Mouse (Mus musculus): ENCODE data around the gene Nmt1. TPM values are rescaled to one million over a fixed set of nuclear protein-coding genes. Genes with fewer than 3 reads are reported as not detected.

The Nmt1 gene
- polyA plus RNA-seq, 1 experiment from 2014 or later = 41.0 TPM

DNA sequence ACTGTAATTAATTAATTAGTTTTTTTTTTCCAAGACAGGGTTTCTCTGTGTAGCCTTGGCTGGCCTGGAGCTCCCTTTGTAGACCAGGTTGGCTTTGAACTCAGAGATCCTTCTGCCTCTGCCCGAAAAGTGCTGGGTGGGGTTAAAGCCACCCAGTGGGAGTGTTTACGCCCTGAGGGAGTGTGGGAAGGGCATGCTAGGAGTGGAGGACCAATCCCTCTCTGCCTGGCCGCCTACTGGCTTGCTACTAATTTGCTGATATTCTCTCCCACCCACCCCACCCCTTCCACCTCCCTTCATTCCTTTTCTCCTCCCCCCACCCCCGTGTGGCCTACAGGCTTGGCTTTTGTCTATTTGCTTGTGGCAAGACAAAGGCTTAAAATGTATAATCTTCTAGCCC lies 78.4 kb downstream of the Nmt1 start:
- Histone ChIP-seq H3K4me3 (ENCODE audit: low read depth, low read length) (no peak overlapping the region), H3K4me2 (replicated peaks; ENCODE audit: low read depth, low read length) (no peak overlapping the region), H3K9me3 (ENCODE audit: control insufficient read depth, low read length) (no peaks in the 10 kb centered on the region), H3K36me3 (ENCODE audit: control insufficient read depth, insufficient read depth, low read length) (no peaks in the 10 kb centered on the region), H3K4me1 (replicated peaks; ENCODE audit: control insufficient read depth, insufficient read depth, low read length) (no peaks in the 10 kb centered on the region), H3K27me3 (ENCODE audit: control insufficient read depth, insufficient read depth, low read length) (peaks cover 12% of the 10 kb centered on the region), H3K9ac (ENCODE audit: low read depth, low read length) (no peak overlapping the region), H3K27ac (ENCODE audit: low read depth, low read length) (no peak overlapping the region)
- WGBS = 70% methylated on average over 4 of the region's 4 CpGs
- DNase-seq (ENCODE audit: low spot score) = no peak
- no peak for ATAC-seq (ENCODE audit: low FRiP score)

DNA sequence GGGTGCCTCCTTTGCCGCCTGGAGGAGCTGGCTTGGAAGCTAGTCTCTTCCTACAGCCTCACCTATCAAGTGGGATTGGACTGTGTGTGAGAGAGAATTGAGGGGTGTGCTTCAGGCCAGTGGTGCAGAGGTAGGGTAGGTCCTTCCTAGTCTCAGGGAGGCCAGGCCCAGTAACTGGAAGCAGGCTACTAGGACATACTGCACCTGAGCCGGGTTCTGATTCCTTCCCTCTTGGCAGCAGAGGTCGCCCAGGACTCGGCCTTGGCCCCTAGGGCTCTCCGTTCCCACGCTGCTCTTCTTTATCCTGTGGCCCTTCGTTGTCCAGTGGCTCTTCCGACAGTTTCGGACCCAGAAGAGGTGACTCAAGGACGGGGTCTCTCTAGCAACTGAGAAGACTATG lies 83.3 kb downstream of the Nmt1 start:
- peaks cover 5% of the 10 kb centered on the region; the same call in 1 of the 2 replicates for H3K4me1 ChIP-seq (replicated peaks; ENCODE audit: control insufficient read depth, insufficient read depth, low read length)
- no peak overlapping the region for H3K27ac ChIP-seq (ENCODE audit: low read depth, low read length)
- peaks cover 23% of the 10 kb centered on the region for H3K27me3 ChIP-seq (ENCODE audit: control insufficient read depth, insufficient read depth, low read length)
- no peak overlapping the region for H3K9ac ChIP-seq (ENCODE audit: low read depth, low read length)
- no peaks in the 10 kb centered on the region for H3K36me3 ChIP-seq (ENCODE audit: control insufficient read depth, insufficient read depth, low read length)
- H3K4me3 ChIP-seq (ENCODE audit: low read depth, low read length) = no peak overlapping the region; the same call in 1 of the 2 replicates
- no peak for DNase-seq (ENCODE audit: low spot score)
- no peak for ATAC-seq (ENCODE audit: low FRiP score)
- no peak overlapping the region for H3K4me2 ChIP-seq (replicated peaks; ENCODE audit: low read depth, low read length)
- H3K9me3 ChIP-seq (ENCODE audit: control insufficient read depth, low read length) = no peaks in the 10 kb centered on the region
- WGBS = 16% methylated on average over 10 of the region's 10 CpGs

DNA sequence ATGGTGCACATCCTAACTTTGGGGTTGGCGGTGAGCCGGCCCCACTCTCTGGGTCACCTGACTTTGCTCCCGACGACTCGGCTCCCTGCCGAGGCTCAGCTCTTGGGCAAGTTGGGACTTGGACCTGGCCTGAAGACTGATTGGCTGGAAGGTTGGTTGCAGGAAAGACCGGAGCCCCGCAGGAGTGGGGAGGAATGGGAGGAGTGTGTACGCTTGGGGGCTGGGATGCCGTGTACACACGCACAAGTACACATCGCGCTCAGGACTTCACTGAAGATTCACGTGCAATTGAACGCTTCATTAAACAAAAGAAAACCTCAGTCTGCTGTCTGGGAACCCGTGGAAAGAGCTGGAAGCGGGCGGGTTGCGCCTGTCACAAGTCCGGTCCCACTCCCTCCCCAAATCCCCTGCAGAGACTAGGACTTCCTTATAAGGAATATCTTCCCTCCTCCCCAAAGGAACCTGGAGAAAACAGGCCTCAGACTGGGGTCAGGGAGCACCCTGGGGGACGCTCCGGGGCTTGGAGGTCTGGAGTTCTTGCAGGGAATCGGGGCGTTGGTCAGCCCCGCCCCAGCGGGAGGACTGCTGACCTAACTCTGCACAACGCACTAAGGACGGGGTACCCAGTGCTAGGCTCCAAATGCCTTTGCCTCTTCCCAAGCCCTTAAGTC lies 84.0 kb downstream of the Nmt1 start:
- WGBS = 1% methylated on average over 26 of the region's 28 CpGs
- Histone ChIP-seq H3K36me3 (ENCODE audit: control insufficient read depth, insufficient read depth, low read length) (no peaks in the 10 kb centered on the region), H3K9ac (ENCODE audit: low read depth, low read length) (peak overlapping the region; percentile 46), H3K4me2 (replicated peaks; ENCODE audit: low read depth, low read length) (peak overlapping the region; percentile 41), H3K27me3 (ENCODE audit: control insufficient read depth, insufficient read depth, low read length) (peaks cover 23% of the 10 kb centered on the region), H3K4me1 (replicated peaks; ENCODE audit: control insufficient read depth, insufficient read depth, low read length) (peaks cover 5% of the 10 kb centered on the region; the same call in 1 of the 2 replicates), H3K27ac (ENCODE audit: low read depth, low read length) (no peak overlapping the region), H3K9me3 (ENCODE audit: control insufficient read depth, low read length) (no peaks in the 10 kb centered on the region), H3K4me3 (ENCODE audit: low read depth, low read length) (peak overlapping the region; percentile 19; the same call in 1 of the 2 replicates)
- peak; percentile 48 for DNase-seq (ENCODE audit: low spot score)
- no peak for ATAC-seq (ENCODE audit: low FRiP score)

DNA sequence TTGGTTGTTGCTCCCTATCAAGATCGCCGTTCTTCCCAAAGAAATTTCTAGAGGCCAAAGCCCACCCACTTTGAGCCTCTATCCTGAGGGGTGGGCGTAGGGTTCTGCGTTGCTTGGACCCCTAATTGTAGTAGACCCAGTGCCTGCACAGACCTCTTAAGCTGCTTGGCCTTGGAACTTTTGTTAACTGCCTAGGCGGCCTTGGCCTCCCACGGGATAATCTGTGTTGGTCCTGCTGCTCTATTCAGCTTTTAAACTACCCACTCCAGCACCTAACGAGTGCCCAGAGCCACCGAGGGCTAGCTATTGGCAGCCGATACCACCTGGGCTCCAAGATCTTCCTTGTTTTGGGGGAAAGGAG lies 84.5 kb downstream of the Nmt1 start:
- no peaks in the 10 kb centered on the region for H3K9me3 ChIP-seq (ENCODE audit: control insufficient read depth, low read length)
- no peak overlapping the region for H3K4me2 ChIP-seq (replicated peaks; ENCODE audit: low read depth, low read length)
- DNase-seq (ENCODE audit: low spot score) (peak; percentile 20), ATAC-seq (ENCODE audit: low FRiP score) (no peak)
- WGBS = 18% methylated on average over 9 of the region's 9 CpGs
- H3K27ac ChIP-seq (ENCODE audit: low read depth, low read length) = no peak overlapping the region
- peaks cover 23% of the 10 kb centered on the region for H3K27me3 ChIP-seq (ENCODE audit: control insufficient read depth, insufficient read depth, low read length)
- no peak overlapping the region; the same call in 1 of the 2 replicates for H3K4me3 ChIP-seq (ENCODE audit: low read depth, low read length)
- no peaks in the 10 kb centered on the region for H3K36me3 ChIP-seq (ENCODE audit: control insufficient read depth, insufficient read depth, low read length)
- peaks cover 5% of the 10 kb centered on the region; the same call in 1 of the 2 replicates for H3K4me1 ChIP-seq (replicated peaks; ENCODE audit: control insufficient read depth, insufficient read depth, low read length)
- H3K9ac ChIP-seq (ENCODE audit: low read depth, low read length) = no peak overlapping the region

DNA sequence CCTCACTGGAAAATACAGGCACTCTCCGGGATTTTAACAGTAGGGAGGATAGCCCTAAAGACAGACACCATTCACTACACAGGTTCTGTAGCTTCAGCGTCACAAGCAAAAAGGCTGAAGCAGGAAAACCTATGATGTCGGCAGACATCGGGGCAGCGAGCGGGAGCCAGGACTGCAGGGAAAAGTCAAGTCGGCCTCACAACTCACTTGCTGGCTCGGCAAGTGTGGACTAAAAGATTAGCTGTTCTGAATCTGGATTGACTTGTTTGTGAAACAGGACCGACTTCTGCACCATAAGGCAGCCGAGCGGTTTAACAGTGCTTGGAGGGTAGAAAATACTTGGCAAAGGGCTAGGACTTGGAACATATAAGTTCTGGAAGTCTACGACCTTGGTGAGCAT lies 85.0 kb downstream of the Nmt1 start:
- ATAC-seq (ENCODE audit: low FRiP score) = no peak
- H3K4me3 ChIP-seq (ENCODE audit: low read depth, low read length) = no peak overlapping the region
- no peak overlapping the region for H3K27ac ChIP-seq (ENCODE audit: low read depth, low read length)
- H3K27me3 ChIP-seq (ENCODE audit: control insufficient read depth, insufficient read depth, low read length) = peaks cover 23% of the 10 kb centered on the region
- DNase-seq (ENCODE audit: low spot score) = no peak
- peaks cover 5% of the 10 kb centered on the region; the same call in 1 of the 2 replicates for H3K4me1 ChIP-seq (replicated peaks; ENCODE audit: control insufficient read depth, insufficient read depth, low read length)
- no peaks in the 10 kb centered on the region for H3K36me3 ChIP-seq (ENCODE audit: control insufficient read depth, insufficient read depth, low read length)
- H3K9me3 ChIP-seq (ENCODE audit: control insufficient read depth, low read length) = no peaks in the 10 kb centered on the region
- no peak overlapping the region for H3K4me2 ChIP-seq (replicated peaks; ENCODE audit: low read depth, low read length)
- H3K9ac ChIP-seq (ENCODE audit: low read depth, low read length) = no peak overlapping the region
- 29% methylated on average over 12 of the region's 12 CpGs for WGBS

DNA sequence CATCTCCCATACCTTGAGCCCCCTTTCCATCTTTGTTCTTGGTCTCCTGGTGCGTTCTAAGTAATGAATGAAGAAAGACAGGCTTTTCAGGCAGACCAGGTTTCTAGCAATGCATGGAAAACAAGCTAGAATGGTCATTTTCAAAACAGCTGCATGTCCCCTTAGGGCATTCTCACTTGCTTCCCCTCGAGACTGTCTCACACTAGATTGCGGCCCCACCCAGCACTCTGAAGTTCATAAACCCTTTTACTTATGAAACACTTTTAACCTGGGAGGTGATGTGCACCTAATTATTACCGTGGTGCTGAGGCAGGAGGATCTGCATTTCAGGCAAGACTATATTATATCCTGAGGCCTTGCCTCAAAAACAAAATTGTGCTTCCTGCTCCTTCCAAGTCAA lies 85.8 kb downstream of the Nmt1 start:
- WGBS = 86% methylated on average over 4 of the region's 4 CpGs
- Histone ChIP-seq H3K9ac (ENCODE audit: low read depth, low read length) (no peak overlapping the region), H3K4me1 (replicated peaks; ENCODE audit: control insufficient read depth, insufficient read depth, low read length) (peaks cover 5% of the 10 kb centered on the region; the same call in 1 of the 2 replicates), H3K27me3 (ENCODE audit: control insufficient read depth, insufficient read depth, low read length) (peaks cover 23% of the 10 kb centered on the region), H3K9me3 (ENCODE audit: control insufficient read depth, low read length) (no peaks in the 10 kb centered on the region), H3K4me3 (ENCODE audit: low read depth, low read length) (no peak overlapping the region; the same call in 1 of the 2 replicates), H3K36me3 (ENCODE audit: control insufficient read depth, insufficient read depth, low read length) (no peaks in the 10 kb centered on the region), H3K27ac (ENCODE audit: low read depth, low read length) (no peak overlapping the region), H3K4me2 (replicated peaks; ENCODE audit: low read depth, low read length) (no peak overlapping the region)
- no peak for ATAC-seq (ENCODE audit: low FRiP score)
- DNase-seq (ENCODE audit: low spot score) = no peak

DNA sequence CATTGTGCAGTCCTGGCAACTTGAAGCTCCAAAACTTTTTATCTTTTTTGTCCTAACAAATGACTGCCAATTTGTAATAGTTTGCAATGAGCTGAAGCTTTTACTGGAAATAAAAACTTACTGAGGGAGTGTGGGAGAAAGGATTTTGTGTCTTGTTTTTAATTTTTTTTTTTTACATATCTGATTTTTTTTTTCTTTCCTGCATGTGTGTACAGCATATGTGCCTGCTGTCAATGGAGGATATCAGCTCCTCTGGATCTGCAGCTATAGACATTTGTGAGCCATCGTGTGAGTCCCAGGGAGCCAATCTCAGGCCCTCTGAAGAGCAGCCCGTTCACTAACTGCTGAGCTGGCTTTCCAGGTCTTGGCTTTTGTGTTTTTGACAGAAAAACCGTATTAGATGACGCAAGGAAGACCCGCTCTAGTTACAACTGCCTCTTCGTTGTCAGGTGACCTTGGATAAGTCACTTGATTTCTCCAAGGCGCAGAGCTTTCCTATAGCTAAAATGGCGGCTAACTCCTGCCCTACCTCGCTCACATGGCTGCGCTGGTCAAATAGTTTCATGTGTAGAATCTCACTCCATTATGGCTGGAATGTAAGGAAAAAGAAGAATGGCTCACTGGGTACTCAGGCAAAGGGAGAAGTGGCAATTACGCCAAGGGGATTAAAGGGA lies 86.4 kb downstream of the Nmt1 start:
- peak overlapping the region; percentile 60 for H3K4me2 ChIP-seq (replicated peaks; ENCODE audit: low read depth, low read length)
- ATAC-seq (ENCODE audit: low FRiP score) (no peak), DNase-seq (ENCODE audit: low spot score) (no peak)
- H3K9ac ChIP-seq (ENCODE audit: low read depth, low read length) = peak overlapping the region; percentile 79
- 86% methylated on average over 11 of the region's 11 CpGs for WGBS
- H3K4me3 ChIP-seq (ENCODE audit: low read depth, low read length) = peak overlapping the region; percentile 60
- peaks cover 23% of the 10 kb centered on the region for H3K27me3 ChIP-seq (ENCODE audit: control insufficient read depth, insufficient read depth, low read length)
- no peaks in the 10 kb centered on the region for H3K36me3 ChIP-seq (ENCODE audit: control insufficient read depth, insufficient read depth, low read length)
- no peaks in the 10 kb centered on the region for H3K9me3 ChIP-seq (ENCODE audit: control insufficient read depth, low read length)
- peaks cover 5% of the 10 kb centered on the region; the same call in 1 of the 2 replicates for H3K4me1 ChIP-seq (replicated peaks; ENCODE audit: control insufficient read depth, insufficient read depth, low read length)
- H3K27ac ChIP-seq (ENCODE audit: low read depth, low read length) = no peak overlapping the region

DNA sequence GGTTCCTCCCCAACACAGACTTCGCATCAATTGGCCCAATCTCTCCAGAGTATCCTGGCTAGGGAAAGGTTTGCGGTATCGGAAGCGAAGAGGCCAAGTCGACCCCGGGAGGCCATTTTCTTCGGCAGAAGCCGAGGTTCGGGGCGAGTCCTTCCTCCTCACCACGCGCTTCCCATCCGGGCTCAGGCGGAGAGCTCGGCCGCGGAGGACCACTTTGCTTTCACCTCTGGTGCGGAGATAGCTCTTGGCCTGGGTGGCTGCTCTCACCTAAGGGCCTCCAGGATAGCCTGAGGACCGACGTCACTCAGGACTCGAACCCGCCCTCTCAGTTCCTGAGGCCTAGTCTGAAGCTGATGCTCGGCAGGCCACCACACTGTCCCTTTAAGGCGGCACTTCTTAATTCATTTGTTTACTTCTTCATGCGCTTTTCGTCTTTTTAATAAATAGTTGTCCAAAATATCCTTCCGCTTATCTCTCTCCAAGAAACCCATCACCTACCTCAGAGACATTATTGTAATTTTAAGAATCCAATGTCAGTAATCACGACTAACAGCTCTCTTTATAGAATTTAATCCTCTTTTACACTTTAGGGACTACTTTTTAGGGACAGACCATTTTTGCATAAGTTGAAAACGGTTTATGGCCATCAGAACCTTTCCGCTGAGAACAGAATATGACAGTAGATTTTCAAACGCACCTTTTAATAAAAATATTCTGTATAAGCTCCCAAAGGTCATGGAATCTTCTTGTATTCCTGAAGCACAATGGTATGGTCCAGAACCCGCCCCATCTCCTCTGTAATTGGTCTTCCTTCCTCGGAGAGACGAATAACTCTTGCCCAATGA lies 87.4 kb downstream of the Nmt1 start:
- WGBS = under 1% methylated on average over 34 of the region's 34 CpGs
- peak overlapping the region; percentile 80 for H3K27ac ChIP-seq (ENCODE audit: low read depth, low read length)

More for the DNA sequence above, 87.4 kb downstream of the Nmt1 start:
- H3K9ac ChIP-seq (ENCODE audit: low read depth, low read length) = peak overlapping the region; percentile 79
- H3K27me3 ChIP-seq (ENCODE audit: control insufficient read depth, insufficient read depth, low read length) = peaks cover 23% of the 10 kb centered on the region
- peak overlapping the region; percentile 80 for H3K4me2 ChIP-seq (replicated peaks; ENCODE audit: low read depth, low read length)
- peak; percentile 72 for ATAC-seq (ENCODE audit: low FRiP score)
- H3K4me1 ChIP-seq (replicated peaks; ENCODE audit: control insufficient read depth, insufficient read depth, low read length) = peaks cover 5% of the 10 kb centered on the region; the same call in 1 of the 2 replicates
- no peaks in the 10 kb centered on the region for H3K36me3 ChIP-seq (ENCODE audit: control insufficient read depth, insufficient read depth, low read length)
- peak; percentile 85 for DNase-seq (ENCODE audit: low spot score)
- H3K4me3 ChIP-seq (ENCODE audit: low read depth, low read length) = peak overlapping the region; percentile 60
- H3K9me3 ChIP-seq (ENCODE audit: control insufficient read depth, low read length) = no peaks in the 10 kb centered on the region

Measured in hindbrain, embryonic 11.5 days (tissue).